Mouse (Mus musculus): ENCODE data around the gene Grk6.
A peak's percentile ranks its signal among the peaks of the same experiment; 100 is the strongest.

Grk6 gene

GRCm38 (mm10) chr13:55444937-55445315, at the start of gene Grk6:
Grk6 (plus strand) TSS chr13:55445072.
- peak; percentile 100 for DNase-seq

DNA sequence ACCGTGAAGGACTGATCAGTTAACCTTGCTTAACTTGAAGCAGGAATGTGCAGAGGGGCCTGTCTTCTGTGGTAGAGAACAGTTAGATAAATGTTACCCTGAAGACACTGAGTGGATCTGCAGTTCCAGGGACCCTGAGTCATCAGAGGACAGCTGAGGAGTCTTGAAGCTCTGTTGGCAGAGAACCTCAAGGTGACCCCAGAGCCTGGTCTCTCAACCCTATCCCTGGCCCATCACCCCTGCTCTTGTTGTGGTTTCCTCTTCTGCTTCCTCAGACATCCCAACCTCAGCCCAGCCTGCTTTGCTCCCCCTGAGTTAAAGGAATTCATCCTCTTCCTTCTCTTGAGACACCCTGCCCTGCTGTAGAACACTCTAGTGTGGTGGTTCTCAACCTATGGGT, 46.8 kb upstream of the Grk6 start, which contains the start of gene Slc34a1:
Gene Slc34a1, plus strand, starts transcription at position 100 of the 400 bp plus-strand sequence.
- no peak for DNase-seq

DNA sequence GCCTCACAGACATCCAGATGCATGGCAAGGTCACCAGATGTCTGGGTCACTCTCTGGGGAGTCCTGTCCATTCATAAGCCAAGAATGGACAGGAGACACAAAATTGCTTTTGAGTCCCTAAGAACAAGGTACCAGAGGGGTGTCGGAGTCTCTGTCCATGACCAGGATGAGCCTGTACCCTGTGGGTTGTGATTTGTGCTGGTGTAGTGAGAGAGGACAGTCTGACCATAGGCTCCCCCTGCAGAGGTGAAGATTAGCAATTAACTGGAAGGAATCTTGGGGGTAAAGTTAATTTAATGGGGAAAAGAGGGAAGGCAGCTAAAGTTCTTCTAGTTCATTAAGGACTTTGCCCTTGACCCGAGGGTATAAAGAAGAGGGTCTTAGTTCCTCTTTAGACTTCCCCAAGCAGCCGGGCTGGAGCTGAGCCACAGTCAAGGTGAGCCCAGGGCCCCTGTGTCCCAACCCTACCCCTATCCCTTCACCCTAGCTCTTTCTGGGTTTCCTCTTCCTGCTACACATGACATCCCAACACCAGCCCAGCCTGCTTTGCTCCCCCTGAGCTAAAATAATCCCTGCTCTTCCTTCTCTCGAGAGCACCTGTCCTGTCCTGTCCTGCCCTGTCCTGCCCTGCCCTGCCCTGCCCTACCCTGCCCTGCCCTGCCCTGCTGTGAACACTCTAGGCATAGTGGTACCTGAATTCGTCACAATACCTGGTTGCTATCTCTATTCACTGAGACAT, 45.4 kb upstream of the Grk6 start:
- DNase-seq, result no peak

DNA sequence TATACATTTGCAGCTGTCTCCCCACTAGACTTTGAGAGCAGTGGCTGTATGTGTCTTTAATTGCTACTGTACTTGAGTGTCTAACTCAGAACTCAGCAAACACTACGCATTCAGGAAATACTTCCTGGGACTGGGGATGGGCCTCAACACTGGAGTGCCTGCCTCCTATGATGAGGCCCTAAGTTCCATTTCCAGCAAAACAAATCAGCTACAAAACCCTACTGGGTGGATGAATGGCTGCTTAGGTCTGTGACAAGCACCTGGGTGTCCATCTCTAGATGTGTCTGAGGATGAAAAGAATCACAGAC, 44.9 kb upstream of the Grk6 start:
- DNase-seq, result no peak

DNA sequence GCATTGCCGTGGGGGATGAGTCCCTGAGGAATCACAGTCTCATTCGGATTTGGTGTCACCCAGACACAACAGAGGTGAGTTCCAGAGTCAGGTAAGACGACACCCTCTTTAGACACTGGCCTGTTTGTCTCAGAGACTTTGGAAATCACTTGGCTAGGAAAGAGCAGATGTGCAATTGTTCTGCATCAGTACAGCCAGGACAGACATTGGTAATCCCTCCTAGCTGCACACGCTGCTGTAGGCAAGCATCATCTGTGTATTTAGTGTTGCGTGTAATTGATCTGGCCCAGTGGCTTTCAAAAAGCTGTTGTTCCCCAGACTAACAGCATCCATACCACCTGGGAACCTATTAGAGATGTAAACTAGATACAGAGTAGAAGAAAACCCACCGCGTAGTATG, 41.6 kb upstream of the Grk6 start:
- no peak for DNase-seq

- no peak for DNase-seq
Observed at GRCm38 (mm10) chr13:55403935-55404852, 40.7 kb upstream of the Grk6 start.

DNA sequence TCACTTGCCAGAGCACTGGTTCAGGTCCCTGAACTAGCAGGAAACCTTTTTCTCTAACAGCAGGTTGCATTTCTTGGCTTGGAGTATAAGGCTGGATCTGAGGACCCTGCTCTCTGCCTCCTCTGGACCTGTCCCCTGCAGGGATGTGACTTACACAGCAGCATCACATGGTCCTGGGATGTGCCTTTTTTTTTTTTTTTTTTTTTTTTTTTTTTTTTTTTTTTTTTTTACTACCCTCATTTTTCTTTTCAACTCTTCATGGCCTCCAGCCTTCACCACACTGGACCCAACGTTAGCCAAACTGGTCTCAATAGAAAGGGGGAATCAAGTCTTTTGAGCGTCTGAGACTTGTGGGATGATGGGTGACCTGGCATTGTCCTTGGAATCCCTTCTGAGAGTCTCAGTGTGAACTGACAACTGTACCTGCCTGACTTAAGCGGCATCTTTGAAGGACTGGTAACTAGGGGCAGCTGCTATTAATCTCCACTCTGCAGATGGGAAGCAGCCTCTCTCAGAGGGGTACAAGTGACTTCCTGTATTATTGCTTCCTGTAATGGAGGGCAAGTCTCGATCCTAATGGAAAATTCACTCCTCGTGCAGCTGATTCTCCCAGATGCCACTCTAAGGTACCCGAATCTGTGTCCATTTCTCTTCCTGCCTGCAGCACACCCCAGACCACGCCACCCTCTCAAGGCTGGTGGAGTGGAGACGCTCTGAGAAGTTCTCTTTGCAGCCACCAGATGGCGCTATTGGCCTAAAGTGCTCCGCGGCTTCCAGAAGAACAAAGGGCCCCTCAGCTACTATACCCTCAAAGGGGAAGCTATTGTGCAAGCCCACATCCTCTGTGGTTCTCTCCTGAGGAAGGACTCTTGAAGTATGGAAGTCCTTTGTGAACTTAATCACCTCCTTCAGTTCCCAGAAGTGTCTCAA, 39.8 kb upstream of the Grk6 start:
- peak; percentile 82 for DNase-seq

GRCm38 (mm10) chr13:55405783-55406390, 39.0 kb upstream of the Grk6 start:
- DNase-seq, result no peak

DNA sequence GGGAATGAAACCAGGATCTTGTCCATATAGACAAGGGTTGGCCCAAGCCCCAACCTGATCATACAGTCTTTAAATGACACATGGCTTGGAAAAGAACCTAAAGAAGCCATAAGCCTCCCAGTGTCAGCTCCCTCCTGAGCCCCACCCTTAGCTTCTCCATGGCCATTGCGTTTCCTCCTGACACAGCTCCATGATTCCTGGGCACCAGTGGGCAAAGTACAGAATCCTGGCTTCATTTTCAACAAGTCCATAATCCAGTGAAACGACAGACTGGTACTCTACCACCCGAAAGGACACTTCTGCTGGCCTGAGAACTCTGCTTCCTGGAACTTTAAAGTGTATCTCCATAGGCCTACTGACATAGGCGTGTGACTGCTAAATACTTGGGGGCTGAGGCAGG, 37.5 kb upstream of the Grk6 start:
- no peak for DNase-seq

GRCm38 (mm10) chr13:55408546-55409120, 36.2 kb upstream of the Grk6 start:
- DNase-seq, result no peak

DNA sequence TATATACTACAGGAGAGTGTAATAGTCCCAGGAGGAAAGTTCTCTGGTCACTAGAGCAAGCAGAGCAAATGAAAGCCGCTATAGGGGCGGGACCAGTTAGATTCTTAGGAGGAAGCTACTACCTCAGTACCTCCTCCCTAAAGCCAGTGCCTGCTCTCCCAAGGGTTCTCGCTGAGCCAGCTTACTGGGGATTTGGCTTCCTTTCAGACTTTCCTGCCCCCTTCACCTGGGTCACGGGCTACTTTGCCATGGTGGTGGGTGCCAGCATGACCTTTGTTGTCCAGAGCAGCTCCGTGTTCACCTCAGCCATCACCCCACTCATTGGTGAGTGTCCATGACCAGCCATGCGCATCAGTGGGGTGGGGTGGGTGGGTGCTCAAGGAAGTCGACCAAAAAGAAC, 33.0 kb upstream of the Grk6 start:
- no peak for DNase-seq

DNA sequence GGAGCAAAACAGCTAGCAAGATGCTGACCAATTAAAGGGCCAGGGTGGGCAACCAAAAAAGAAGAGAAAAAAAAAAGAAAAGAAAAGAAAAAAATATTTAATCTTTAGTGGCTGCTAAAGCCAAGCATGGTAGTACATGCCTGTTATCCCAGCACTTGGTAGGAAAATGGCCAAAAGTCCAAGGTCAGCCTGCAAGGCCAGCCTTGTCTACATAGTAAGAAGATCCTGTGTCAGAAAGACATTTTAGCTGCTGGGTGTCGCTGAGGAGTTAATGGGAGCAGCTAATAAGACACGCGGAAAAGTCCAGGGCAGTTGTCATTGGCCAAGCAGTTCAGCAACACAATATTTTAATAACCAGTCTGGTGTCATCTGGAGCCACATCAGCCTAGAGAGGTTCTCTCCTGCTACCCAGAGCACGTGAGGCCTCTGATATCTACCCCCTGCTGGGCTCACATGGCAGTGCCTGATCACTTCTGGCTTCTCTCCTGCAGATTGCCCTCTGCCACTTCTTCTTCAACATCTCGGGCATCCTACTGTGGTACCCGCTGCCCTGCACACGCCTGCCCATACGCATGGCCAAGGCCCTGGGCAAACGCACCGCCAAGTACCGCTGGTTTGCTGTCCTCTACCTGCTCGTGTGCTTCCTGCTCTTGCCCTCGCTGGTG, 32.1 kb upstream of the Grk6 start:
- no peak for DNase-seq

DNA sequence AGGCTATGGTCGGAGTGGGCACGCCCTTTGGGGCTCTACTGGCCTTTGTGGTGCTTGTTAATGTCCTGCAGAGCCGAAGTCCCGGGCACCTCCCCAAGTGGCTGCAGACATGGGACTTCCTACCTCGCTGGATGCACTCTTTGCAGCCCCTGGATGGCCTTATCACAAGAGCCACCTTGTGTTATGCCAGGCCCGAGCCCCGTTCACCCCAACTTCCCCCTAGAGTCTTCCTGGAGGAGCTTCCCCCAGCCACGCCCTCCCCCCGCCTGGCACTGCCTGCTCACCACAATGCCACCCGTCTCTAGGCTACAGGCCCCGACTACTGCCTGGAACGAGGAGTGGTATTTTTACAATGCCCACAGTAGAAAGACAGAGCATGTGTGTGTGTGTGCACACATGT, 31.5 kb upstream of the Grk6 start:
- DNase-seq, result no peak

- DNase-seq, result peak; percentile 79
Observed at GRCm38 (mm10) chr13:55414743-55415380, 30.0 kb upstream of the Grk6 start, which contains the start of gene Pfn3. Pfn3 (minus strand) TSS chr13:55415232.

DNA sequence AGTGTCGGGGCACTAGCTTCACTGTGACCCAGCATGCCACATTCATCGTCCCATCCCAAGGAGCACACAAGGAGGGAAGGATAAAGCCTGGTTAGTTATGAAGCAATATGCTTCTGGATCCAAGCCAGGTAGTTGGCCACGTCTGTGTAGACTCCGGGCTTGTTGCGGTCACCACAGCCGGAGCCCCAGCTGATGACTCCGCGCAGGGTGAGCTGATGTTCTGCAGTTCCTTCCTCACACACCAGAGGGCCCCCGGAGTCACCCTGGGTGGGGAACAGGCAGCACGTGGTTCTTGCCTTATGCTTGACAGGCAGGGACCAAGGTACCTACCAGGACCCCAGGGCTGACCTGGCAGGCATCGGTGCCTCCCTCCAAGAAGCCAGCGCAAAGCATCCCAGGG, 26.9 kb upstream of the Grk6 start:
- peak; percentile 90 for DNase-seq

DNA sequence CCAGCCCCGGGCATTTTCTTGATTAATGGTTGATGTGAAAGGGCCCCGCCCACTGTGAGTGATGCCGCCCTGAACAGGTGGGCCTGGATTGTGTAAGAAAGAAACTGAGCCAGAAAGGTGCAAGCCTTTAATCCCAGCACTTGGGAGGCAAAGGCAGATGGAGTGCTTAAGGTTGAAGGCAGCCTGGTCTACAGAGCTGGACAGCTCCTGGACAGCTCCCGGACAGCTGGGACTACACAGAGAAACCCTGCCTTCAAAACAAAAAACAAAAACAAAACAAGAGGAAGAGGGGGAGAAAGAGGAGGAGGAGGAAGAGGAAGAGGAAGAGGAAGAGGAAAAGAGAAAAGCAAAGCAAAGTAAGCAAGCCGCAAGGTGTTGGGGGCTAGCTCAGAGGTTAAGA, 25.7 kb upstream of the Grk6 start:
- DNase-seq, result no peak

- peak; percentile 14 for DNase-seq
Observed at GRCm38 (mm10) chr13:55420018-55420932, 24.6 kb upstream of the Grk6 start.

DNA sequence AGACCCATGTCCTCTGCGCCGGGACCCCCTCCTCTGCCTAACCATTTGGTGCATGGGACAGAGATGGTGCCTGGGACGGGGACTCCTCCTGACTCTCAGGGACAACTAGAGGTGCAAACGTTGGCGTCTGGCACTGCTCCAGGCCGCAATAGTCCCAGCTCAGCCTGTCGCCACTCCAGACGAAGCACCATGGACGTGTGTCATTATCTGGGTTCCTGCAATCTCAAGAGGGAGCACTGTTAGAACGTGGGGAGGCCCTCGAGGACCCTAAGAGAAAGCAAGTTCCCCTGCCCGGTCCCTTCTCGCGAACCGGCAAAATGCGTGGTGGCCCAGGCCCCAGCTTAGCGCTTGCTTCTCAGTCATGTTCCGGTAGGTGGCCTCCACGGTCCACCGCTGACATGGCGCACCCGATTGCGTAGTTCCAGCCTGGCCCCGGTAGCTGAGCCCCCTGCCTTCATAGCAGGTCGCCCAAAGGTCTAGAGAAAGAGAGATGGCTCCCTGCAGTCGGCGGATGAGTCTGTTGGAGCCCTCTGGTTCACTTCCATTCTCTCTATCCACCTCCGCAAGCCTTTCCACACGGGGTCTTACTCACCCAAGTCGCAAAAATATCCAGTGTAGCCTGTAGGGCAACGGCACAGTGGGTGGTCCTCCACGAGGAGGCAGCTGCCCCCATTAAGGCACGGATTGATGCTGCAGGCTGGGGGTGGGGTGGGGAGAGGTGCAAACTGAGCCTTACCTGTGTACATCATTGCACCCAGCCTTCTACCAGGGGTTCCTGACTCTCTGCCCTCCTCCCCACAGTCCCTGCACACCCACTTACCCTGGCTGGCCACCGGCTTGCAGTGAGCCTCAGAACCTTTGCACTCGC, 23.7 kb upstream of the Grk6 start:
- DNase-seq, result peak; percentile 71

DNA sequence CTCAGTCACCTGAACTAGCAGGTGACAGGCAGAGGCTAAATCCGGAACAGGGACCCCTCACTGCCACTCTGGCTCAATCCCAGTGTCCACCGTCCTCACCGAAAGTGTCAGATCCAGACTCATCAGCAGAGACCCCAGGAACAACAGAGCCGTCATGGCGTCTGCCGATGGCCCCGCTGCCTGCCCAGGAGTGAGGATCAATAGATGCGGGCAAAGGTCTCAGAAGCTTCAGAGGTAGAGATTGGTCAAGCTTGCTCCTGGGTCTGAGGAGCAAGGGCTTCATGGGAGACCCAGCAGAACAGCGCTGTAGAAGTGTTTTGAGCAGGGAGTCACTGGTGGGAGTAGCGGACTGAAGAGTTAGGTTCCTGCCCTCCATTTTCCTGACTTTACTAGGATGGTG, 18.3 kb upstream of the Grk6 start, which contains the start of gene F12:
Gene F12, minus strand, starts transcription at position 181 of the 400 bp plus-strand sequence.
- no peak for DNase-seq
